Mouse (Mus musculus): ENCODE measurements at regions not wholly inside any gene's neighbourhood (a gene's known extent, or its start where the extent isn't known, plus 50 kb on each side); places are given as distances from the start of the nearest gene placed in this dataset.

- no peak for DNase-seq (ENCODE audit: low spot score)
These were observed 191.9 kb upstream of the C9orf72 start for GRCm38 (mm10) chr4:35417866-35418265.

- DNase-seq (ENCODE audit: low spot score) = no peak
These were observed 187.5 kb upstream of the C9orf72 start for GRCm38 (mm10) chr4:35413488-35413887.

GRCm38 (mm10) chr4:35405301-35406006 is 179.5 kb upstream of the C9orf72 start:
- DNase-seq (ENCODE audit: low spot score) = no peak

GRCm38 (mm10) chr4:35404068-35404467 is 178.1 kb upstream of the C9orf72 start:
- DNase-seq (ENCODE audit: low spot score) = no peak

GRCm38 (mm10) chr4:35403594-35403993 is 177.6 kb upstream of the C9orf72 start:
- DNase-seq (ENCODE audit: low spot score) = no peak

- no peak for DNase-seq (ENCODE audit: low spot score)
These were observed 176.6 kb upstream of the C9orf72 start for GRCm38 (mm10) chr4:35402376-35403133.

GRCm38 (mm10) chr4:35401783-35402182 is 175.8 kb upstream of the C9orf72 start:
- no peak for DNase-seq (ENCODE audit: low spot score)

- DNase-seq (ENCODE audit: low spot score) = no peak
These were observed 174.5 kb upstream of the C9orf72 start for GRCm38 (mm10) chr4:35400511-35400910.

- no peak for DNase-seq (ENCODE audit: low spot score)
These were observed 169.6 kb upstream of the C9orf72 start for GRCm38 (mm10) chr4:35395583-35395877.

- DNase-seq (ENCODE audit: low spot score) = no peak
These were observed 169.0 kb upstream of the C9orf72 start for GRCm38 (mm10) chr4:35394821-35395582.

GRCm38 (mm10) chr4:35375791-35376190 is 149.8 kb upstream of the C9orf72 start:
- DNase-seq (ENCODE audit: low spot score) = no peak

GRCm38 (mm10) chr4:35373213-35373860 is 147.4 kb upstream of the C9orf72 start:
- no peak for DNase-seq (ENCODE audit: low spot score)

GRCm38 (mm10) chr4:35372528-35373212 is 146.7 kb upstream of the C9orf72 start:
- peak; percentile 26 for DNase-seq (ENCODE audit: low spot score)

GRCm38 (mm10) chr4:35364161-35364560 is 138.2 kb upstream of the C9orf72 start:
- DNase-seq (ENCODE audit: low spot score) = no peak

GRCm38 (mm10) chr4:35362176-35362575 is 136.2 kb upstream of the C9orf72 start:
- DNase-seq (ENCODE audit: low spot score) = no peak

- DNase-seq (ENCODE audit: low spot score) = no peak
These were observed 133.4 kb upstream of the C9orf72 start for GRCm38 (mm10) chr4:35359376-35359775.

GRCm38 (mm10) chr4:35356904-35357563 is 131.1 kb upstream of the C9orf72 start:
- no peak for DNase-seq (ENCODE audit: low spot score)

- DNase-seq (ENCODE audit: low spot score) = no peak
These were observed 130.1 kb upstream of the C9orf72 start for GRCm38 (mm10) chr4:35356051-35356450.

GRCm38 (mm10) chr4:35354046-35354445 is 128.1 kb upstream of the C9orf72 start:
- no peak for DNase-seq (ENCODE audit: low spot score)

- DNase-seq (ENCODE audit: low spot score) = no peak
These were observed 126.6 kb upstream of the C9orf72 start for GRCm38 (mm10) chr4:35352606-35353005.

- no peak for DNase-seq (ENCODE audit: low spot score)
These were observed 124.5 kb upstream of the C9orf72 start for GRCm38 (mm10) chr4:35350465-35350864.

Measured in heart, adult 8-10 months (tissue).